Mouse (Mus musculus): ENCODE measurements at regions not wholly inside any gene's neighbourhood (a gene's known extent, or its start where the extent isn't known, plus 50 kb on each side); places are given as distances from the start of the nearest gene placed in this dataset.

DNA sequence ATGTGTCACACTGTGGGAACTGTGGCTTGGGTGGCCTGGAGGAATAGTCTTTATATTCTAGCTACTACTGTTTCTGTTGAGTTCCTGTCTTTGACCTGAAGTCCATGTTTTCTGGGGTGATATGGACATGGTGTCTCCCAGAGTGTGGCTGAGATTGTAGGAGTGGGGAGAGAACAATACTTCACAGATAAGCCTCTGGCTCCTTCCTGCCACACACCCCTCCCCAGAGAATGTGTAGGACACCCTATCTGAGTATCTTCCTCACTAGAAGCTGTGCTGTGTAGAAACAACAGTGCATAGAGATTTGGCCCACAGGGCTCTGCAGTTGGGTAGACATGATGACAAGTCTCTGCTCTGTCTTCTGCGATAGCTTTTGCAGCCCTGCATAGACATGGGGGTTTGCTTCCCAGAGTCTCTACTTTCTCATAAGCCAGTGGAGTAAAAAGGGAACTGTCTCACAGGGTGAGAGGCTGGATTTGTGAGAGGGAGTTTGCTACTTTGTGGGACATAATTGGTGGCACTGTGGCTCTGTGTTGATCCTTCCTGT lies 67.2 kb upstream of the Wdr11 start:
- no peak overlapping the region for H3K27ac ChIP-seq (replicated peaks; ENCODE audit: low read depth, low read length)
- H3K36me3 ChIP-seq (ENCODE audit: control insufficient read depth, insufficient read depth, low read length), result no peaks in the 10 kb centered on the region
- no peak overlapping the region for H3K4me3 ChIP-seq (replicated peaks; ENCODE audit: low read length)
- no peak overlapping the region for H3K9ac ChIP-seq (ENCODE audit: low read depth, low read length, severe bottlenecking)
- no peaks in the 10 kb centered on the region for H3K27me3 ChIP-seq (ENCODE audit: control insufficient read depth, insufficient read depth, low read length)
- no peak overlapping the region for H3K4me2 ChIP-seq (replicated peaks; ENCODE audit: low read depth, low read length, severe bottlenecking)
- H3K9me3 ChIP-seq (ENCODE audit: control insufficient read depth, low read length), result no peaks in the 10 kb centered on the region
- WGBS, result 100% methylated on average over 1 of the region's 1 CpGs
- DNase-seq (ENCODE audit: low spot score), result no peak
- ATAC-seq (ENCODE audit: low FRiP score, low read depth), result no peak
- no peak for TF ChIP-seq POLR2A (IDR thresholded peaks at IDR 0.05; ENCODE audit: borderline replicate concordance, extremely low read depth, insufficient read depth, insufficient read length)
- no peaks in the 10 kb centered on the region for H3K4me1 ChIP-seq (ENCODE audit: control insufficient read depth, insufficient read depth, low read length)

DNA sequence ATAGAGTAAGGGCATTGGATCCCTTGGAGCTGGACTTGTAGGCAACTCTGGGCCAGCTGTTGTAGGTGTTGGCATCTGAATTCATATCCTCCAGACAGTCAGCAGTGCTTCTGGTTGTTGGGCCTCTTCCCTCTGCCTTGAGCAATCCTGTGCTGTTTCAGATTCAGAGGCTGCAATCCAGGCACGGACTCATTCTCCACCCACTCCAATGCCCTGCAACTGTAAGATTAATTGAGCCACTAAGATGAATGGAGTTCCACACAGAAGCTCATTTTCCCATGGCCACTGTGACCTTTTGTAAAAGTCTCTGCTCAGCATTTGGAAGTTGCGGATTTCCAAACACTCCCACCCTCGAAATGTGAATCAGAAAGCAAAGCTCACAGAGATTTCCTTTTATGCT lies 65.7 kb upstream of the Wdr11 start:
- no peaks in the 10 kb centered on the region for H3K27me3 ChIP-seq (ENCODE audit: control insufficient read depth, insufficient read depth, low read length)
- H3K4me3 ChIP-seq (replicated peaks; ENCODE audit: low read length), result no peak overlapping the region
- no peaks in the 10 kb centered on the region for H3K4me1 ChIP-seq (ENCODE audit: control insufficient read depth, insufficient read depth, low read length)
- H3K36me3 ChIP-seq (ENCODE audit: control insufficient read depth, insufficient read depth, low read length), result no peaks in the 10 kb centered on the region
- ATAC-seq (ENCODE audit: low FRiP score, low read depth) (no peak), DNase-seq (ENCODE audit: low spot score) (no peak)
- H3K9ac ChIP-seq (ENCODE audit: low read depth, low read length, severe bottlenecking), result no peak overlapping the region
- H3K4me2 ChIP-seq (replicated peaks; ENCODE audit: low read depth, low read length, severe bottlenecking), result no peak overlapping the region
- no peaks in the 10 kb centered on the region for H3K9me3 ChIP-seq (ENCODE audit: control insufficient read depth, low read length)
- no peak for TF ChIP-seq POLR2A (IDR thresholded peaks at IDR 0.05; ENCODE audit: borderline replicate concordance, extremely low read depth, insufficient read depth, insufficient read length)
- H3K27ac ChIP-seq (replicated peaks; ENCODE audit: low read depth, low read length), result no peak overlapping the region
- 60% methylated on average over 3 of the region's 3 CpGs for WGBS

- Histone ChIP-seq H3K36me3 (ENCODE audit: control insufficient read depth, insufficient read depth, low read length) (no peaks in the 10 kb centered on the region), H3K4me2 (replicated peaks; ENCODE audit: low read depth, low read length, severe bottlenecking) (no peak overlapping the region), H3K27me3 (ENCODE audit: control insufficient read depth, insufficient read depth, low read length) (no peaks in the 10 kb centered on the region), H3K4me1 (ENCODE audit: control insufficient read depth, insufficient read depth, low read length) (no peaks in the 10 kb centered on the region), H3K27ac (replicated peaks; ENCODE audit: low read depth, low read length) (no peak overlapping the region), H3K4me3 (replicated peaks; ENCODE audit: low read length) (no peak overlapping the region), H3K9ac (ENCODE audit: low read depth, low read length, severe bottlenecking) (no peak overlapping the region), H3K9me3 (ENCODE audit: control insufficient read depth, low read length) (no peaks in the 10 kb centered on the region)
- no peak for TF ChIP-seq POLR2A (IDR thresholded peaks at IDR 0.05; ENCODE audit: borderline replicate concordance, extremely low read depth, insufficient read depth, insufficient read length)
- 56% methylated on average over 6 of the region's 6 CpGs for WGBS
- DNase-seq (ENCODE audit: low spot score) (no peak), ATAC-seq (ENCODE audit: low FRiP score, low read depth) (no peak)
Observed at GRCm38 (mm10) chr7:129528263-129528662, 63.4 kb upstream of the Wdr11 start.

DNA sequence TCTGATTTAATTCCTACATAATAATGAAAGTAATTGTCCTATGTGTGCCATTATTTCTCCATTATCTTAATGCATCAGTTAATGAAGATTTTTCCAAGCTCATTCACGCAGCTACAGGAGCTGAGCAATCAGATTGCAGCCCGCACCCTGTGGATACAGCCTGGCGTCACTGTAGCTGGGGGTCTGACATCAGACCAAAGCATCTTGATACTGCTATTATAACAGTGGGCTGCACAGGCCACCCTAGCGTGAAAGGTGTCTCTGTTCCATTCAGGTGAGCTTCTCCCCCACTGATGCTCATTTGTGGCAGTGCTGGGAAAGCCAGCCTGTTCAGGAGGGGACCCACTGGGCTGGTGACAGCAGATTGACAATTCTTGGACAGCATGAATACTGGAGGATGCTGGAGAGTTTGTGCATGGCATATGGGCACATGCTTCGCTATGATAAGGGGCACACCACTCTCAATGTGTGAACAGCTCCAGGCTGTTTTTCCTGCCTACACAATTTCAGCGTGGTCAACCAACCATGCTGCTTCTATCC lies 58.2 kb upstream of the Wdr11 start:
- DNase-seq (ENCODE audit: low spot score), result no peak
- Histone ChIP-seq H3K27me3 (ENCODE audit: control insufficient read depth, insufficient read depth, low read length) (no peaks in the 10 kb centered on the region), H3K9me3 (ENCODE audit: control insufficient read depth, low read length) (no peaks in the 10 kb centered on the region), H3K36me3 (ENCODE audit: control insufficient read depth, insufficient read depth, low read length) (no peaks in the 10 kb centered on the region), H3K4me3 (replicated peaks; ENCODE audit: low read length) (no peak overlapping the region), H3K4me2 (replicated peaks; ENCODE audit: low read depth, low read length, severe bottlenecking) (no peak overlapping the region), H3K4me1 (ENCODE audit: control insufficient read depth, insufficient read depth, low read length) (no peaks in the 10 kb centered on the region), H3K9ac (ENCODE audit: low read depth, low read length, severe bottlenecking) (no peak overlapping the region), H3K27ac (replicated peaks; ENCODE audit: low read depth, low read length) (no peak overlapping the region)
- no peak for TF ChIP-seq POLR2A (IDR thresholded peaks at IDR 0.05; ENCODE audit: borderline replicate concordance, extremely low read depth, insufficient read depth, insufficient read length)
- no peak for ATAC-seq (ENCODE audit: low FRiP score, low read depth)
- 86% methylated on average over 6 of the region's 6 CpGs for WGBS

Data from limb, embryonic 14.5 days (tissue).